Mouse (Mus musculus) forebrain, embryonic 11.5 days (tissue): ENCODE measurements around the gene Tnfrsf14. TPM values are rescaled to one million over a fixed set of nuclear protein-coding genes. Genes with fewer than 3 reads are reported as not detected.

Experiments used
- ATAC-seq: fragments of 200-750 bp; cut with Nextera tagmentation; replicated peaks from 2 replicates; pipeline ENCODE4 v1.8.0; 2017; ENCODE audit warnings: moderate TSS enrichment; ENCODE audit not compliant: low FRiP score
- DNase-seq: peaks from one replicate; pipeline ENCODE4 v3.0.0-alpha.2; 2017; ENCODE audit warnings: low spot score
- H3K27ac ChIP-seq: fragments of 300-500 bp; sonication (generic); 2 replicates; pipeline ENCODE4 v1.5.1; 2014; ENCODE audit warnings: low read depth, low read length
- H3K27me3 ChIP-seq: fragments of 300-500 bp; sonication (generic); 2 replicates; pipeline ENCODE4 v1.6.1; 2014; ENCODE audit warnings: mild to moderate bottlenecking, low read length, mixed read lengths; ENCODE audit not compliant: control insufficient read depth, insufficient read depth
- H3K36me3 ChIP-seq: fragments of 300-500 bp; sonication (generic); 2 replicates; pipeline ENCODE4 v1.6.1; 2014; ENCODE audit warnings: mild to moderate bottlenecking, low read length, moderate library complexity, mixed read lengths; ENCODE audit not compliant: control insufficient read depth, insufficient read depth
- H3K4me1 ChIP-seq: fragments of 300-500 bp; sonication (generic); replicated peaks from 2 replicates; pipeline ENCODE4 v1.6.1; 2014; ENCODE audit warnings: low read length, mixed read lengths; ENCODE audit not compliant: control insufficient read depth, insufficient read depth
- H3K4me2 ChIP-seq: fragments of 300-500 bp; sonication (generic); 2 replicates; pipeline ENCODE4 v1.6.1; 2014; ENCODE audit warnings: low read depth, mild to moderate bottlenecking, low read length, moderate library complexity, mixed read lengths; ENCODE audit not compliant: severe bottlenecking
- H3K4me3 ChIP-seq: fragments of 300-500 bp; sonication (generic); 2 replicates; pipeline ENCODE4 v1.5.1; 2014; ENCODE audit warnings: low read depth, low read length
- H3K9ac ChIP-seq: fragments of 300-500 bp; sonication (generic); 2 replicates; pipeline ENCODE4 v1.6.1; 2014; ENCODE audit warnings: low read length
- H3K9me3 ChIP-seq: fragments of 300-500 bp; sonication (generic); 2 replicates; pipeline ENCODE4 v1.6.1; 2016; ENCODE audit warnings: low read length, mixed read lengths; ENCODE audit not compliant: control insufficient read depth
- WGBS: fragments of 180-500 bp; shearing (Covaris S2); extraction: QIAGEN DNeasy Blood & Tissue Kit; methylation state at CpG from one replicate; pipeline ENCODE4 v1.1.7; 2014; 5-methylcytosine and 5-hydroxymethylcytosine counted together
- polyA plus RNA-seq: library from polyadenylated mRNA; unstranded; fragments of >200 nt; fragmentation: Nextera tagmentation; extraction: Ambion mirVana; gene quantifications from 2 replicates; pipeline ENCODE4 v1.2.1, GENCODE M21; 2014

The Tnfrsf14 gene
- polyA plus RNA-seq, 1 experiment from 2014 or later: 1.4 TPM

DNA sequence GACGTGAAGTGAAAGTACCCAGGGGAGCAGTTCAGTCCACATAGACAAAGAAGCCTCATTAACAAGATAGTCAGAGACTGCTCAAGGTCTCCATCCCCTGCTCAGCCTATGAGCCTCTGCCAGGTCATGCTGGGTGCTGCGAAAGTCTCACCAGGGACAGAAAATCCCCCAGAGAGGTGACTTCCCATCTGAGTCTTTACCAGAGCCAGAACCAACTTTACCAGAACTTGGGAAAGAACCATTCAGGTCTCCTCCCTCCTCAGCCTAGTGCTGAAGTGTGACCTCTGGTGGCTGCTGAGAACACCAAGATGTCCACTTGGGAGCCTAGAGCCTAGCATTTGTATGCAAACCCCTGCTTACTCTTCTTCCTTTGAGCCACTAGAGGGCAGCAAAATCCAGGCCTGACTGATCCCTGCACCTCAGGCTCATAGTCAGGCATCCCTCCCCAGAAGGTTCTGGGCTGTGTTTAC is 15.8 kb upstream of the Tnfrsf14 start:
- no peak overlapping the region for H3K4me2 ChIP-seq
- WGBS: 14% methylated on average over 2 of the region's 2 CpGs
- H3K9ac ChIP-seq: no peak overlapping the region
- no peaks in the 10 kb centered on the region for H3K27me3 ChIP-seq
- no peaks in the 10 kb centered on the region for H3K36me3 ChIP-seq
- peaks cover 28% of the 10 kb centered on the region for H3K4me1 ChIP-seq
- no peaks in the 10 kb centered on the region for H3K9me3 ChIP-seq
- no peak overlapping the region for H3K4me3 ChIP-seq
- ATAC-seq (peak; percentile 67), DNase-seq (peak; percentile 80)
- no peak overlapping the region for H3K27ac ChIP-seq

DNA sequence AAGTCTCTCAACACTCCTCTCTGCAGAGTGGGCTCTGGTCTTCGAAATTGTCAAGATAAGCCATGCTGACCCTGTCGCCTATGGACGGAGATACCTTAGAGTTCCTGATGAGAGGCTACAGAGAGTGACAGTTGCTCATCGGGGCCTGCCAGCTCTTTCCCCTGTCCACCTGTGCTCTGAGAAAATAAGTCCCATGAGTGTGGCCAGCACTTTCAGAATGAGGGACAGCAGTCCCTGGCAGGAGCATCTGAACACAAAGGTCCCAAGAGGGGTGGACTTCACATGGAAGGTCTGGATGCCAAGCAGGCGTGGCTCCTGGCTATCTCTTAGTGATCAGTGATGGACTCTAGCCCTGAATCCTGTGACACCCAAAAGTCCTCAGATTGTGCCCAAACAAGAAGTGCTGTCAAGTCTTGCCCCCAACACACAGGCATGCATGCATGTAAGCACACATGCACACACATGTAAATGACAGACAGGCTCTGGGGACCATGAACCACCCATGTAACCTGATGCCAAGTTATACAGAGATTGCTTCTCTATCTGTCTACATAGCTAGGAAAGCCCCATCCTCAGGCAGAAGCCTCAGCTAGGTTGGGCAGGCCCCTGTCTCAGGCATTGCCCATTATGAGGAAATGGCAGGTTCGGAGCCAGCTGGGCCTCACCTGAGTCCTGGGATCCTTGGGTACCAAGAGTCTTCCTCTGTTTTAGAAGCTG is 15.1 kb upstream of the Tnfrsf14 start:
- WGBS: 91% methylated on average over 6 of the region's 6 CpGs
- H3K9me3 ChIP-seq: no peaks in the 10 kb centered on the region
- no peaks in the 10 kb centered on the region for H3K27me3 ChIP-seq
- H3K4me2 ChIP-seq: no peak overlapping the region
- H3K9ac ChIP-seq: no peak overlapping the region
- DNase-seq (no peak), ATAC-seq (no peak)
- no peaks in the 10 kb centered on the region for H3K36me3 ChIP-seq
- H3K4me1 ChIP-seq: peaks cover 21% of the 10 kb centered on the region
- H3K27ac ChIP-seq: no peak overlapping the region
- H3K4me3 ChIP-seq: no peak overlapping the region

DNA sequence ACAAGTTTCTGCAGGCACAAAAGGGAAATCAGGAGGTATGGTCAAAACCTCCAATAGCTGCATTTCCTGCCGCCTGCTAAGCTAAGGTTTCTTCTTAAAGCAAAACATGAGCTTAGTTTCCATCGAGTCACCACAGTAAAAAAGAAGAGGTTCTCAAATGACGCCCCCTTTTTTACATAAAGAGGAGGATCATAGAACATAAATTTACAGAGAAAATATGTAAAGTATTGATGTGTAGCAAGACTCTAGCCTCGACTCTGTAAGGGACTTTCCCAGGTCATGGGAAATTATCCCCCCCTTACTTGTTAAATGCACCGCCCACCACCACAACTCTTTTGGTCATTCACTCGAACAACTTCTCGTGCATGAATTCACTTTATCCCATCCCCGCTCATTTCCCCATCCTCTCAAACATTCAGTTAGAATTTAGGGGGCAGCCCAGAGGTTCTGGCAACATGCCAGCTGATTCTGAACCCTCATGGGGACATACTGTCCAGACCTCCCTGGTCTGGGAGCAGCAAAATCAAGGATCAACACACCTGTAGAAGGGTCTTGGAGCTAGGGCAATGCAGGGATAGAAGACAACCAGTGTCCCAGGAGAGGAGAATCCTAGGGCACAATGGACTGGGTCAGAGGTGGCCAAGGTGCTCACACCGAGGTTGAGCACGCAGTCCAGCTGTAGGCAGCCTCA is 14.4 kb upstream of the Tnfrsf14 start:
- Histone ChIP-seq H3K9me3 (no peaks in the 10 kb centered on the region), H3K27me3 (no peaks in the 10 kb centered on the region), H3K9ac (no peak overlapping the region), H3K27ac (no peak overlapping the region), H3K4me1 (peaks cover 16% of the 10 kb centered on the region), H3K36me3 (no peaks in the 10 kb centered on the region), H3K4me2 (no peak overlapping the region), H3K4me3 (no peak overlapping the region)
- WGBS: 90% methylated on average over 10 of the region's 10 CpGs
- ATAC-seq: no peak
- no peak for DNase-seq

DNA sequence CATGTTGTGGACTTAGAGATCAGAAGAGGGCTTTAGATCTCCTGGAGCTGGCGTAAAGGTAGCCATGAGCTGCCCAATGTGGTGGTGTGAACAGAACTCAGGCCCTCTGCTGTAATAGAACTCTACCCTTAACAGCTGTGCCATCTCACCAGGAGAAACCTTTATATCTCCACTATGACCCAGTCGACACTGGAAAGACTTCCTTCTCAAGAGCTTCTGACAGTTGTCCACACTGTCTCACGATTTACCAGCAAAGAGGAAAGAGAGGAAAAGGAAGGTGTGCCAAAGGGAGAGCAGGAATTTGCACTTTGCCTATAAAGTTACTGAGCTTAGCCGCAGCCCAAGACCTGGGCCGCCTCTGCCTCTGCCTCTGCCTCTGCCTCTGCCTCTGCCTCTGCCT is 13.5 kb upstream of the Tnfrsf14 start:
- Histone ChIP-seq H3K36me3 (no peaks in the 10 kb centered on the region), H3K27ac (no peak overlapping the region), H3K4me2 (no peak overlapping the region), H3K27me3 (no peaks in the 10 kb centered on the region), H3K4me3 (no peak overlapping the region), H3K4me1 (peaks cover 14% of the 10 kb centered on the region), H3K9me3 (no peaks in the 10 kb centered on the region), H3K9ac (no peak overlapping the region)
- DNase-seq: no peak
- no peak for ATAC-seq
- WGBS: 96% methylated on average over 5 of the region's 5 CpGs

DNA sequence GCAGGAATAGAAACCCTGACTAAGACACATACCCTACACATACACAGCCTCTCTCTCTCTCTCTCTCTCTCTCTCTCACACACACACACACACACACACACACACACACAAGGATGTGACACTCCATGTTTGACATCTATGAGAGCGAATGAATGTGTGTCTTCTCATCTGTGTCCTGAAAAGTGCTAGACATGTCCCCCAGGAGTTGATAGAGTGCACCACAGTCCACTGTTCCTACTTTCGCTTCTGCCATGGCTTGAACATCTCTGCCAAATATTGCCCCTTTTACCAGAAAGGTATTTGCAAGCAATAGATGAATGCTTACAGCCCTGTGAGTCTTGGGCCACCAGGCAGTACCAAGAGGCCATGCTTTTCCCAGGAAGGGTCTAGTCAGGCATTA is 11.8 kb upstream of the Tnfrsf14 start:
- no peaks in the 10 kb centered on the region for H3K27me3 ChIP-seq
- ATAC-seq (no peak), DNase-seq (no peak)
- WGBS: 86% methylated on average over 2 of the region's 2 CpGs
- H3K4me3 ChIP-seq: no peak overlapping the region
- H3K4me2 ChIP-seq: no peak overlapping the region
- no peak overlapping the region for H3K9ac ChIP-seq
- H3K9me3 ChIP-seq: no peaks in the 10 kb centered on the region
- peaks cover 3% of the 10 kb centered on the region for H3K4me1 ChIP-seq
- no peaks in the 10 kb centered on the region for H3K36me3 ChIP-seq
- no peak overlapping the region for H3K27ac ChIP-seq

DNA sequence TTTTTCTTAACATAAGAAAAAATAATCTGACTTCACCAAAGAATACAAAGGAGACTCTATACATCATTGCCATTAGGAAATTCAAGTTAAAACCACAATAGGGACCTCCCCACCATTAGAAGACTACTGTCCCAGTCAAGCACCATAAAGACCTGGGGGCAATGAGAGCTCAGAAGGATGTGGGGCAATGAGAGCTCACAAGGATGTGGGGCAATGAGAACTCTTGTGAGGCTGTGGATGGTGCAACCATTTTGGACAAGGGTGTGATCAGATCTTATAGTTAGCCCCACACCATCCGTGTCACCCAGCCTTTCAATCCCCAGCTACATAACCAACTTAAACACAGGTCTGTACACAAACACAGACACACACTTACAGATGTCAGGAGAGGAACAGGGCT is 9.4 kb upstream of the Tnfrsf14 start:
- 89% methylated on average over 1 of the region's 1 CpGs for WGBS
- Histone ChIP-seq H3K4me2 (no peak overlapping the region), H3K4me3 (no peak overlapping the region), H3K9me3 (no peaks in the 10 kb centered on the region), H3K36me3 (no peaks in the 10 kb centered on the region), H3K27ac (no peak overlapping the region), H3K4me1 (0 out of 2 replicates have a peak, but pooled peaks cover 2% of the 10 kb centered on the region), H3K9ac (no peak overlapping the region), H3K27me3 (no peaks in the 10 kb centered on the region)
- no peak for DNase-seq
- ATAC-seq: no peak

DNA sequence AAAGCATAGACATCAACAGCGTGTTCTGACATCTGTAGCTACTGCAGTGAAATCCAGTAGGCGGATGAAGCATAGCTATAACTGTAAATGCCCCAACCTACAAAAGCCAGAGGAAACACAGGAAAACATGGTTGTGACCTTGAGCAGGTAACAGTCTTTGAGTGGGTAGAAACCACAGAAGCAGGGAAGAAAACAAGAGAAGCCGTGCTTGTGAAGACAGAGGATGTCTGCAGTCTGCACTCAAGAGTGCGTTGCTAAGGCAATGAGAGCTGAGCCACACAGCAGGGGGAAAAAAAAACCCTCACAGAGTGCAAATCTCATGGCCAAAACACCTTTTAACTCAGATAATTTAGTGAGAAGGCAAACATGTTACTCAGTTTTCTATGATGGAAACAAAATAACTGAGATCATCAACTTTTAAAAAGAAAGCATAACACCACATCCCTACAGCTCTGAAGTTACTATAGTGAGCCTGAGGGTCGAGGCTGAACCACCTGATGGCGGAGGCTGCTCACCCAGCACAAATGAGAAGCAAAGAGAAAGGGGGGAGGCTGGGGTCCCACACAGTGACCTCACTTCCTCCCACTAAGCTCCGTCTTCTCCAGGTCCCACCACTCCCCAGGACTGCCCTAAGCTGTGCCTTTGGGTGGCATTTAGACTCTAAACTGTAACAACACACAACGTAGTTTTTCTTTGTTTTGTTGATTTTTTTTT is 8.3 kb upstream of the Tnfrsf14 start:
- Histone ChIP-seq H3K4me3 (no peak overlapping the region), H3K9me3 (no peaks in the 10 kb centered on the region), H3K27me3 (no peaks in the 10 kb centered on the region), H3K4me1 (0 out of 2 replicates have a peak, but pooled peaks cover 2% of the 10 kb centered on the region), H3K36me3 (no peaks in the 10 kb centered on the region), H3K4me2 (no peak overlapping the region), H3K9ac (no peak overlapping the region), H3K27ac (no peak overlapping the region)
- WGBS: 48% methylated on average over 8 of the region's 8 CpGs
- DNase-seq (no peak), ATAC-seq (no peak)

DNA sequence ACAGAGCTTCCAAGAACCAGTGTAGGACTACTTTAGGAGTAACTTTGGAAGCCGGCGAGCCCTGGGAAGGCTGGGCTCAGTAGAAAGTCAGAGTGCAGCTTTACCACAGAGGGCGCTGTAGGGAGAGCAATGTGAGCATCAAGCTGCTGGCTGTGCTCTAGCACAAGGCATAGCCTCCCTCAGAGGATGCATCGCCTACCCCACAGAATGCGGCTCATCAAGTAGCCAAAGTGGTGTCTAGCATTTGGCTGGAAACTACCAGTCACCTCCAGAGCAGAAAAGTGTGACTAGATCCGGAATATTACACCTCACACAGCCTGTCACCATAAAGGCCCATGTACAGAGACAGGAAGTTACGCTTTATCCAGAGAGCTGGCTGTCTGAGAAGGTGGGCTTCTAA is 7.4 kb upstream of the Tnfrsf14 start:
- Histone ChIP-seq H3K9ac (no peak overlapping the region), H3K4me2 (no peak overlapping the region), H3K4me1 (0 out of 2 replicates have a peak, but pooled peaks cover 2% of the 10 kb centered on the region), H3K4me3 (no peak overlapping the region), H3K27me3 (no peaks in the 10 kb centered on the region), H3K36me3 (no peaks in the 10 kb centered on the region), H3K27ac (no peak overlapping the region), H3K9me3 (no peaks in the 10 kb centered on the region)
- ATAC-seq (no peak), DNase-seq (no peak)
- 77% methylated on average over 7 of the region's 7 CpGs for WGBS
